Mouse (Mus musculus) heart, postnatal 0 days (tissue): ENCODE measurements around the gene Lrmp.

Experiments
- CTCF ChIP-seq: IDR thresholded peaks from 2 replicates; pipeline ENCODE4 v1.5.1; 2016; ENCODE audit warnings: antibody characterized with exemption, control low read depth, low read depth
- EP300 ChIP-seq: IDR thresholded peaks from 2 replicates; pipeline ENCODE4 v1.6.1; 2016; ENCODE audit warnings: antibody characterized with exemption, low read depth

GRCm38 (mm10) chr6:145127652-145128051, 12.2 kb downstream of the Lrmp start:
- TF ChIP-seq CTCF (0 out of 2 replicates have a peak, but pooled peaks have one; percentile 14), EP300 (no peak)
